In genomic region chr3:103597586-103597985, GRCm38 (mm10) we compare ENCODE assay signal across 16 mouse cellular contexts. TPM values are rescaled to one million over a fixed set of nuclear protein-coding genes. Genes with fewer than 3 reads are reported as not detected.
"Had no signal": no experiment of that assay in that cellular context is flagged by ENCODE, and none has a peak within 500 bp of the region (broad histone marks: within the 10 kb centered on the region; RNA-seq: fewer than 3 reads in every experiment).

No protein-coding gene starts in this region.

- H3K4me3 ChIP-seq: limb, embryonic 12.5 days; liver, embryonic 13.5 days; midbrain, embryonic 10.5 days; myocyte; neural tube, embryonic 15.5 days had no signal

- H3K4me1 ChIP-seq: liver, embryonic 13.5 days had no signal

- DNase-seq: kidney, adult 8-10 months; kidney, postnatal 25 days; liver; liver, embryonic 13.5 days; liver, postnatal 0 days; midbrain, embryonic 14.5 days; right cerebral cortex, postnatal 4 days; spleen, adult 18-20 months; thymus, adult 18-20 months; thymus, postnatal 25 days had no signal

- H3K27me3 ChIP-seq: limb, embryonic 12.5 days; liver, embryonic 13.5 days; neural tube, embryonic 15.5 days had no signal

- H3K36me3 ChIP-seq: limb, embryonic 12.5 days; liver, embryonic 13.5 days; midbrain, embryonic 10.5 days; neural tube, embryonic 15.5 days had no signal

- H3K9me3 ChIP-seq: limb, embryonic 12.5 days; liver, embryonic 13.5 days; midbrain, embryonic 10.5 days; neural tube, embryonic 15.5 days had no signal

RNA-seq across cellular contexts. Expression of gene Syt6, which starts 22.6 kb away (rescaled TPM):
- polyA plus RNA-seq: liver, embryonic 13.5 days; liver, postnatal 0 days; macrophage had no signal

RNA-seq across cellular contexts. Expression of gene Atg4a-ps, which starts 48.3 kb away (rescaled TPM):
- polyA plus RNA-seq: midbrain, embryonic 14.5 days; stomach, embryonic 14.5 days had no signal
